Mouse (Mus musculus) kidney, postnatal 4 days (tissue): ENCODE data around the gene Pygl.
"Not testable (repeated sequence)": the region's sequence is repeated elsewhere in the genome, so short reads cannot be mapped to it uniquely, and the experiment has no call there.

Source experiments
- DNase-seq, 2 experiments: peaks; one replicate each; pipeline ENCODE4 v3.0.0; 2021; ENCODE audit warnings: mixed read lengths in 2 of 2

The Pygl gene

GRCm38 (mm10) chr12:70227121-70227932 lies 4.0 kb downstream of the Pygl start:
- peak; percentile 86 to 91 for DNase-seq

DNA sequence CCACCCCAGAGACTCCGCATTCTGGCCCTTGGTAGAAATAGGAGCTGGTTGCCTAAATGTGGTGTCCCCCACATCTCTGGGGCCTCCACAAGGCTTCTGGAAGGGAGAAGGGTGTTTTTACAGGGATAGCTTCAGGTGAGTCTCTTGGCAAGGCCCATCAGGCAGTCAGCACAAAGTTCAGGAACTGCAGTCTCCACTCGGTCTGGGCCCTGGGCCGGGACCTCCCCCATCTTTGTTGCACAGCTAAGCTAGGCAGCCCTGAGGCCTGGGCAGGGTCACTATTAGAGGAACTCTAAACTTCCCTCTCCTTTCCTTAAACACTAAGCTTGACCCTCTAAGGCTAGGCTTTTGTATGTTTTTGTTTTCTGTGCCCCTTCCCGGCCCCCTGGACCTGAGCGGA lies 4.6 kb downstream of the Pygl start:
- peak; percentile 30 to 41 for DNase-seq

DNA sequence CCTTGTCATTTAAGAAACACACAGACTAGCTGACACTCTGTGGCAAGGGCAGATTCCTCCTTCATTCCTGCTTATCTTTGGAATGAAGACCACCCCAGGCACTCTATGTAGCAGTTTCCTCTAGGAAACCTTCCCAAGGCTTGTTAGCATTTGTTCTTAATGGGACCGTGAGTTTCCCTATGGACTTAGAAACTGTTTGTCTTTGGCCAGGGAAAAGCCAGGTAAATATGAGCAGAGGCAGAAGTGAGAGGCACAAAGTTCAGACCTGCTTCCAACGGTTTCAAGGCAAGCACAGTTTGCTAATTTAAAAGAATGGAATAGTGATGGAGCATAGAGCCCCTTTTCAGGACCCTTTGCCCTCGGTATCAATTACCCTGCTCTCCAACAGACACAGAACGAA lies 8.0 kb downstream of the Pygl start:
- no peak for DNase-seq

DNA sequence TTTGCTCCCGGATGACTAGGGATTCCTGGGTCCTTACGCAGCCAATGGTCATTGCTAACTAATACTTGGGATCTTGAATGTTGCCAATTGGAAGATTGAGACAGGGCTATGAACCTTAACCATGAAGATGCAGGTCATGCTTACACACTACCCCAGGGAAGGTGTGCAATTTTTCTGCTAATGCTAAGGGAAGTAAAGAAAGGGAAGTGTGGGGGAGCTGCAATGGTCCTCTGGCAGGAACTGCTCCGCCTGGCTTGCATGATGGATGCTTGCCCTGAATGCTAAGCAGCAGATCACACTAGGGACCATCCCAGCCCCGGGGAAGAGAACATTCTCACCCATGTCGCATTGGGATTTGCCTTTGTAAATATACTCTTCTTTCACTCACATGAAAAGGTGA lies 9.9 kb downstream of the Pygl start:
- no peak for DNase-seq

DNA sequence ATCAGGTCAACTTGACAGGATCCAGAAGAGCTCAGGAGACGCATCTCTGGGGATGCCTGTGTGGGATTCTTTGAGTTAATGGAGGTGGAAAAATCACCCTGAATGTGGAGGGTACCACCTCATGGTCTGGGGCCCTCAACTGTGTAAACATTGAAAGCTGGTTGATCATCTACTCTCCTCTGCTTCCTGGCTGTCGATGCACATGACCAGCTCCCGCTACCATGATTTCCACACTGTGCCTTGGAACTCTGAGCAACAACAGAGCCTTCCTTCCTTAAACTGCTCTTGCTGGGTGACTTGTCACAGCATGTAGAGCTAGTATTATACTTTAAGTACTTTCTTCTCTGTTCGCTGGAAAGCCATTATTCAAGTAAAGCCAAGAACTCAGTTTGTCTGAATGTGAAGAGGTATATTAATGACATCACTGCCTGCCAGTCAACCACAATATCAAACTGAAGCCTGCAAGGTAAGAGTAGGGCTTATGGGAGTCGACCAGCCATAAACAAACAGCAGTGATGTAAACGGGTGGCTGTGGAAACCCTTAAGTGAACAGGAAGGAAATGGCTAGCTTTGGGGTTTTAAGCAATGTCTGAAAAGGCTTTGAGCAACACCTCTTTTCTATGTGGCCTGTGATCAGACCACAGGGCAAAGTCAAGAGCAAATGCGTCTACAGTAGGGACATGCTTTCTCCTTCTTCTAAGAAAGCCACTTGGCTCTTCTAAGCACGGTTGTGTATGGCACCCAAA lies 12.3 kb downstream of the Pygl start:
- DNase-seq, result peak in 1 of 2 experiments; percentile 32

- DNase-seq, result peak; percentile 20 to 29
Observed at GRCm38 (mm10) chr12:70216229-70216800, 15.0 kb downstream of the Pygl start.

GRCm38 (mm10) chr12:70214281-70214680 lies 17.0 kb downstream of the Pygl start:
- peak; percentile 32 to 44 for DNase-seq

DNA sequence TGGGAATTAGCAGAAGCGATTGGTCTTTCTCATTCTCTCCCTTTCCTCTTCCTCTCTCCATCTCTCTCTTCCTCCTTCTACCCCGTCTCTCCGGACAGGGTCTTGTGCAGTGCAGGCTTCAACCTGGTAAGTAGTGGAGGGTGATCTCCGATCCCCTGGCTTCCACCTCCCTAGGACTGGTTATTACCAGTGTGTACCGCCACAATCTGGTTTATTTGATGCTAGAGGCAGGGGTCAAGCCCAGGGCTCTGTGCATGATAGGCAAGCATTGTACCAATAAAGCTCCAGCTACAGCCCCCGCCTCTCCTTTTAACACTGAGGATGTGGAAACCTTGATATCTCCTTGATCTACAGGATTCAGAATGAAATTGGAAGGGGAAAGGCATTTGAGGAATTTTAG lies 17.7 kb downstream of the Pygl start:
- no peak for DNase-seq

GRCm38 (mm10) chr12:70212501-70212900 lies 18.8 kb downstream of the Pygl start:
- DNase-seq, result no peak

DNA sequence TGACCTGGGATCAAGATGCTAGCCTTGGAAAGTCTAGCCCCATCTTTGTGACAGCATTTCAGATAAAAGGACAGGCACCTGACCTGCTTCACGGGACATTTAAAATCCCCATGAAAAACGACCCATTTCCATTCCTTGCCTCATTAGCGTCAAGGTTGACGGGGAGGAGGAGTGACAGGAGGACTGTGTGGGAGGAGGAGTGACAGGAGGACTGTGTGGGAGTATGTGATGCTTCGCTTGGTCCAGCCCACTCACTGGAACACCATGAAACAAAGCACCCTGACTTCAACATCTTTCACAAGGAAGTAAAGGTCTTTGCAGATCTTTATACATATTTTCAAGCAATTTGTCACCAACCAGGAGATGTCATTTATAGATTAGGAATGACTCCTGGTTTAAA lies 23.1 kb downstream of the Pygl start:
- DNase-seq, result no peak

DNA sequence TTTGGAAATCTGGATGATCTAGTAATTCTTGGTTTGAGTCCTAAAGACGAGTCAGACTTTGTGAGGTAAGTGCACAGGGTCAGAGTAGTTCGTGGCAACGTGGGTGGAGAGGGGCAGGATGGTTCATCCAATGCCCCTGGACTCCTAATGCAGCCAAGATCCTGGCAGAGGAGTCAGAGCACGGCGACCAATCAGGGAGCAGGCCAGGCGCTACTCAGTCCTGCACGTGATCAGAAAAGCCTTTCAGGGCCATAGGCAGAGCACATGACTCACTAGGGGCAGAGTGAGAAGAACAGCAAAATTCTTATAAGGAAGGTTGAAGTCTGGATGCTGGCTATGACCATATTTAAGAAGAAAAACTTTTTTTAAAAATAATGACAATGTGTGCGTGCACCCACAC lies 26.9 kb downstream of the Pygl start:
- DNase-seq, result no peak

GRCm38 (mm10) chr12:70201926-70202529 lies 29.3 kb downstream of the Pygl start:
- DNase-seq, result no peak

GRCm38 (mm10) chr12:70196341-70196740 lies 34.9 kb downstream of the Pygl start:
- no peak for DNase-seq

GRCm38 (mm10) chr12:70195426-70195825 lies 35.9 kb downstream of the Pygl start:
- no peak for DNase-seq

- DNase-seq, result peak; percentile 13 to 27
Observed at GRCm38 (mm10) chr12:70192267-70192727, 39.0 kb downstream of the Pygl start.

DNA sequence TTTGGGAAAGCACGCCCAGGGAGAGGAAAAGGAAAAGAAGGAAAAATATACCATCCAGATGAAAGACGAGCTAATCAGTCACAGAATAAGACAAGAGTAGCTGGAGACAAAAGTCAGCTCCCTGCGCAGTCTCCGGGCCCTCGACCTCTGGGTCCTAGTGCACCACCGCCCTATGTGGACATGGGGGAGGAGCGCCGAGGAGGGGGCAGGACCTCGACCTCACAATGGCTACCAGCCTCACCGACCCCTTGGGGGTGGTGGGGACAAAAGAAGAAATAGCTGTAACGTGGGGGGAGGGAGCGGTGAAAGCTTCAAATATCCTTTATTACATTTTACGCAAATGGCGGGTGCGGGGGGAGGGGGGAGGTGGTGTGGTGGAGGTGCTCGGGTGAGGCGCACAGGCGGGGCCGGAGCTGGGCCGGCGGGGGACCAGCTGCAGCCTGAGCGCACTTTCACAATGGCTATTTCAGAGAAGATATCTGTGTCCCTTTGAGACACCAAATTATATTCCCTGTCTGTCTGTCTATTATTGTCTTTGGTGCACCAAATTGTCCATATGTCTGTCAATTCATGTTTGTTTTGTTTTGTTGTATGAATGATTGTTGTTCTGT lies 47.0 kb downstream of the Pygl start:
- DNase-seq, result no peak

DNA sequence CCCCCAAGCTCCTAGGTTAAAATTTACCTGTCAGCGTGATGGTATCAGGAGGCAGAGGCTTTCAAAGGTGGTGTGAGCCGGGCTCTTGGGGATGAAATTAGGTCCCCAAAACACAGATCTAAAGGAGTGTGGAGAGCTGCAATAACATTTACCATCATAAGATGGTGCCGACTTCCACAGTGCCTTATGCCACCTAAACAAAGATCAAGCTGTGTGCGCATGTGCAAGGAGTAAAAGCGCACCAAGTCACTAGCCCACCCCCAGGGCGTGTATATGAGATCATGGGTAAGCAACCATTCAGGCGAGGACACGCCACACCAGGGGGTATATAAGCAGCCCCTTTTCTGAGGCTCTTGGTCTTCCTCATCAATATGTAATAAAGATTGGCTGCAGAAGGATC lies 47.8 kb downstream of the Pygl start:
- DNase-seq, result not testable (repeated sequence)

DNA sequence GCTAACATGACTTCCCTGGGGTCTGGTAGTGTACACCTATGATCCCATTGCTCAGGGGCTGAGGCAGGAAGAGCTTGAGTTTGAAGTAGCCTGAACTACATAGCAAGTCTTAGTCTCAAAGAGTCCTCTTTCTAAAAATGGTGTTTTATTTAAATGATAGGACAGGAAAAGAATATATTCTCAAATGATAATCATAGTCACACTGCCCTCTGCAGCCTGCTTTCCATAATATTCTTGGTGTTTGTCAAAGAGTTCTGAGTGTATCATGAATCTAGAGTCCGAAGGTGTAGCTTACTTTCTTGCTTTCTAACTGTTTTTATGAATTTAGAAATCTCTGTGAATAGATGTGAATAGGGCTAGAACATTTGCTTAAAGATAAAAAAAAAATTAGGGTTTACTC lies 61.3 kb downstream of the Pygl start:
- DNase-seq, result no peak

GRCm38 (mm10) chr12:70167950-70168349 lies 63.3 kb downstream of the Pygl start:
- DNase-seq, result no peak

GRCm38 (mm10) chr12:70164741-70165140 lies 66.5 kb downstream of the Pygl start:
- DNase-seq, result no peak

DNA sequence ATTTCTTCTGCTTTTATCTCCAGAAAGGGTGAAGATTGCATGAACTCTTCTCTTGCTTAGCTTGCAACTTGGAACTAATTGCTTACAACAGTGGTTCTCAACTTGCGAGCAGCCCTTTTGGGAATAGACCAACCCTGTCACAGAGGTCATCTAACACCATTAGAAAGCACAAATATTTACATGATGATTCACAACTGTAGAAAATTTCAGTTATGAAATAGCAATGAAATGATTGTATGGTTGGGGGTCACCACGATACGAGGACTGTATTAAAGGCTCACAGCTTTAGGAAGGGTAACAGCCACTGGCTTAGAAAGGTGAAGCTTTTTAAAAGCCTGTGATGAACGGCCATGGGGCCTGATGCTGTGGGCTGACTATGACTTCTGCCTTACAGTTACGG lies 70.2 kb downstream of the Pygl start:
- DNase-seq, result no peak

GRCm38 (mm10) chr12:70157292-70158066 lies 73.8 kb downstream of the Pygl start:
- no peak for DNase-seq
